In the genomic region with DNA sequence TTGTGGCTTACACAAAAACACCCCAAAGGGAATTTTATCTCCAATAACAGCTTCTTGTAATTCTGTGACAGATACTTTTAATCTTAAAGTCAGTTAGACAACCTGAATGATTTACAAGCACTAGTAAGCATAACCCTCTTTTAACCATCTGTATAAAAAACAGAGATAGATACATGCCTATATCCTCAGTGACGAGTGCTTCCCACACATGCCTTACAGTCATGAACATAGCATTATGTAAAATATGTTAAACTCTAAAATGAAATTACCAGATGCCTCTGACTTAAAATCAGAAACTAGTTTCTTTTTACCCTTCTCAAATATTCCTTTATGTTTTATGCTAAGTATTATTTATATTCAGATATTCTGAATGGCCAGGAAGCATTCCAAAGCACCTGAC, we compare ENCODE assay signal across 30 mouse cellular contexts.
"Had no signal": no experiment of that assay in that cellular context is flagged by ENCODE, and none has a peak within 500 bp of the region (broad histone marks: within the 10 kb centered on the region; RNA-seq: fewer than 3 reads in every experiment).

No protein-coding gene starts in this region.

- H3K36me3 ChIP-seq: embryonic facial prominence, embryonic 10.5 days; embryonic facial prominence, embryonic 12.5 days; embryonic facial prominence, embryonic 13.5 days; embryonic facial prominence, embryonic 15.5 days; forebrain, embryonic 10.5 days; forebrain, embryonic 12.5 days; forebrain, embryonic 15.5 days had no signal

- H3K27me3 ChIP-seq: embryonic facial prominence, embryonic 12.5 days; embryonic facial prominence, embryonic 13.5 days; embryonic facial prominence, embryonic 15.5 days; forebrain, embryonic 12.5 days; forebrain, embryonic 13.5 days; forebrain, embryonic 15.5 days had no signal

- H3K4me1 ChIP-seq: embryonic facial prominence, embryonic 10.5 days; embryonic facial prominence, embryonic 12.5 days; embryonic facial prominence, embryonic 13.5 days; embryonic facial prominence, embryonic 15.5 days; forebrain, embryonic 10.5 days; forebrain, embryonic 12.5 days; forebrain, embryonic 13.5 days; forebrain, embryonic 15.5 days had no signal

- H3K4me3 ChIP-seq: embryonic facial prominence, embryonic 10.5 days; embryonic facial prominence, embryonic 12.5 days; embryonic facial prominence, embryonic 13.5 days; embryonic facial prominence, embryonic 15.5 days; erythroblast, embryonic 14.5 days; forebrain, embryonic 10.5 days; forebrain, embryonic 12.5 days; forebrain, embryonic 13.5 days; forebrain, embryonic 15.5 days; gastrocnemius, adult 2 months; heart, adult 2 months had no signal

- H3K4me2 ChIP-seq: embryonic facial prominence, embryonic 12.5 days; embryonic facial prominence, embryonic 13.5 days; embryonic facial prominence, embryonic 15.5 days; forebrain, embryonic 12.5 days; forebrain, embryonic 13.5 days; forebrain, embryonic 15.5 days had no signal

- DNase-seq: cerebellum, adult 18-20 months; cerebellum, adult 2 months; cerebellum, adult 8-10 months; cerebellum, adult 9-10 months; cerebellum, adult 9-11 months; cerebellum, postnatal 10 days; cerebellum, postnatal 14 days; cerebellum, postnatal 25 days; cerebellum, postnatal 36 days; embryo, embryonic 11 days; forebrain, postnatal 0 days; gastrocnemius, adult 2 months; gastrocnemius, postnatal 10 days; gastrocnemius, postnatal 14 days; gastrocnemius, postnatal 25 days; gastrocnemius, postnatal 36 days; heart, adult 11 months; heart, adult 18-20 months; heart, adult 2 months had no signal

- H3K27ac ChIP-seq: embryonic facial prominence, embryonic 10.5 days; embryonic facial prominence, embryonic 12.5 days; embryonic facial prominence, embryonic 13.5 days; embryonic facial prominence, embryonic 15.5 days; forebrain, embryonic 10.5 days; forebrain, embryonic 12.5 days; forebrain, embryonic 13.5 days; forebrain, embryonic 15.5 days; gastrocnemius, adult 2 months; heart, adult 2 months had no signal

- H3K9me3 ChIP-seq: embryonic facial prominence, embryonic 10.5 days; embryonic facial prominence, embryonic 12.5 days; embryonic facial prominence, embryonic 13.5 days; embryonic facial prominence, embryonic 15.5 days; forebrain, embryonic 10.5 days; forebrain, embryonic 12.5 days; forebrain, embryonic 13.5 days; forebrain, embryonic 15.5 days had no signal

- ATAC-seq: forebrain, embryonic 13.5 days; forebrain, embryonic 14.5 days; forebrain, embryonic 15.5 days; forebrain, embryonic 16.5 days; forebrain, postnatal 0 days had no signal

- H3K9ac ChIP-seq: embryonic facial prominence, embryonic 12.5 days; embryonic facial prominence, embryonic 13.5 days; embryonic facial prominence, embryonic 15.5 days; forebrain, embryonic 12.5 days; forebrain, embryonic 13.5 days; forebrain, embryonic 15.5 days; forebrain, postnatal 0 days had no signal
